9 mouse cellular contexts compared by ENCODE assay signal in the genomic region with DNA sequence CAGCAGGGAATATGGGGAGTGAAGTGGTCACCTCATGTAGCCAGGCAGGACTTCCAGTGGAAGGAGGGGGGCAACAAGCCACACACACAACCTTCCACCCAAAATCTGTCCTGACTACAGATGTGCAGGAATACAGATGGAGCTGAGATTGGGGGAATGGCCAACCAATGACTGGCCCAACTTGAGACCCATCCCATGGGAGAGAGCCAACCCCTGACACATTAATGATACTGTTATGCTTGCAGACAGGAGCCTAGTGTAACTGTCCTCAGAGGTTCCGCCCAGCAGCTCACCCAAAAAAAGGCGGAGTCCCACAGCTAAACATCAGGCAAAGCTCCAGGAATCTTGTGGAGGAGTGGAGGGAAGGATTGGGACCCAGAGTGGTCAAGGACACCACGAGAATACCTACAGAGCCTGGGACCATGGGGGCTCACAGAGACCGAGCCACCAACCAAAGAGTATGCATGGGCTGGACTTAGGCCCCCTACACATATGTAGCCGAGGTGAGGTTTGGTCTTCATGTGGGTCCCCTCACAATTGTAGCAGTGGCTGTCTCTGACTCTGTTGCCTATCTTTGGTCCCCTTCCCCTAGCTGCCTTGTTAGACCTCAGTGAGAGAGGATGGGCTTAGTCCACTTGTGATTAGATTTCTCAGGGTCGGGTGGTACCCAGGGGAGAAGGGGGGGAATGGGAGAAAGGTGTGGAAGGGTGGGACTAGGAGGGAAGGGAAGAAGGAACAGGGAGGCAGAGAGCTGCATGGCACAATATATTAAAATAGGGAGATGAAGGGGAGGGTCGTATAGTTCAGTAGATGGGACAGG. TPM values are rescaled to one million over a fixed set of nuclear protein-coding genes. Genes with fewer than 3 reads are reported as not detected.
DNase-seq lines count a peak whose midpoint lies in the region; ATAC-seq lines count a peak whose summit lies in the region.
"Had no signal": no experiment of that assay in that cellular context is flagged by ENCODE, and none has a peak within 500 bp of the region (broad histone marks: within the 10 kb centered on the region; RNA-seq: fewer than 3 reads in every experiment).

No protein-coding gene starts in this region.

- 63% methylated on average over 7 of the region's 7 CpGs for WGBS in kidney, embryonic 16.5 days
- WGBS in forebrain, embryonic 11.5 days = 68% methylated on average over 7 of the region's 7 CpGs
- WGBS in intestine, embryonic 16.5 days = 61% methylated on average over 7 of the region's 7 CpGs

- no peaks in the 10 kb centered on the region for H3K9me3 ChIP-seq in kidney, embryonic 16.5 days (ENCODE audit: low read length)
- no peaks in the 10 kb centered on the region for H3K9me3 ChIP-seq in forebrain, embryonic 11.5 days (ENCODE audit: control insufficient read depth, low read length)
- H3K9me3 ChIP-seq in intestine, embryonic 16.5 days (ENCODE audit: control insufficient read depth, low read length) = no peaks in the 10 kb centered on the region

- H3K27ac ChIP-seq in kidney, embryonic 16.5 days (ENCODE audit: low read length) = peak overlapping the region; percentile 50; the same call in 1 of the 2 replicates
- H3K27ac ChIP-seq in forebrain, embryonic 11.5 days (ENCODE audit: low read depth, low read length) = no peak overlapping the region
- peak overlapping the region; percentile 28; the same call in 1 of the 2 replicates for H3K27ac ChIP-seq in intestine, embryonic 16.5 days (ENCODE audit: low read length)

- peak overlapping the region; percentile 37; the same call in 1 of the 2 replicates for H3K4me3 ChIP-seq in kidney, embryonic 16.5 days (ENCODE audit: low read length)
- no peak overlapping the region for H3K4me3 ChIP-seq in forebrain, embryonic 11.5 days (ENCODE audit: low read depth, low read length)
- no peak overlapping the region for H3K4me3 ChIP-seq in intestine, embryonic 16.5 days (ENCODE audit: low read length)

- H3K9ac ChIP-seq in kidney, embryonic 16.5 days (replicated peaks; ENCODE audit: low read length) = peak overlapping the region; percentile 53
- H3K9ac ChIP-seq in forebrain, embryonic 11.5 days (ENCODE audit: low read length) = no peak overlapping the region
- H3K9ac ChIP-seq in intestine, embryonic 16.5 days (ENCODE audit: low read depth, low read length) = no peak overlapping the region

- DNase-seq in kidney, adult 18-20 months = no peak
- no peak for DNase-seq in forebrain, embryonic 11.5 days (ENCODE audit: low spot score)
- DNase-seq in naive thymus-derived CD4-positive, alpha-beta T cell, adult 2 months (ENCODE audit: low read depth) = peak; percentile 5
- no peak for DNase-seq in cerebellum, adult 18-20 months
- no peak for DNase-seq in embryo, embryonic 10.5 days (ENCODE audit: low spot score)

- no peaks in the 10 kb centered on the region for H3K36me3 ChIP-seq in kidney, embryonic 16.5 days (ENCODE audit: insufficient read depth, low read length)
- no peaks in the 10 kb centered on the region for H3K36me3 ChIP-seq in forebrain, embryonic 11.5 days (ENCODE audit: control insufficient read depth, insufficient read depth, low read length)
- H3K36me3 ChIP-seq in intestine, embryonic 16.5 days (ENCODE audit: control insufficient read depth, insufficient read depth, low read length) = no peaks in the 10 kb centered on the region
- H3K36me3 ChIP-seq: G1E had no signal

- peak overlapping the region; percentile 58 for H3K4me2 ChIP-seq in kidney, embryonic 16.5 days (replicated peaks; ENCODE audit: low read depth, low read length)
- H3K4me2 ChIP-seq in forebrain, embryonic 11.5 days (ENCODE audit: low read depth, low read length, severe bottlenecking) = peak overlapping the region; percentile 36; the same call in 1 of the 2 replicates
- H3K4me2 ChIP-seq in intestine, embryonic 16.5 days (ENCODE audit: low read depth, low read length) = peak overlapping the region; percentile 41

- H3K4me1 ChIP-seq in kidney, embryonic 16.5 days (ENCODE audit: insufficient read depth, low read length) = peaks cover 7% of the 10 kb centered on the region
- no peaks in the 10 kb centered on the region for H3K4me1 ChIP-seq in forebrain, embryonic 11.5 days (replicated peaks; ENCODE audit: control insufficient read depth, insufficient read depth, low read length)
- no peaks in the 10 kb centered on the region for H3K4me1 ChIP-seq in intestine, embryonic 16.5 days (ENCODE audit: control insufficient read depth, insufficient read depth, low read length)

- no peaks in the 10 kb centered on the region; the same call in 1 of the 2 replicates for H3K27me3 ChIP-seq in kidney, embryonic 16.5 days (ENCODE audit: insufficient read depth, low read length)
- H3K27me3 ChIP-seq in forebrain, embryonic 11.5 days (ENCODE audit: control insufficient read depth, insufficient read depth, low read length) = no peaks in the 10 kb centered on the region; the same call in 1 of the 2 replicates
- no peaks in the 10 kb centered on the region for H3K27me3 ChIP-seq in intestine, embryonic 16.5 days (replicated peaks; ENCODE audit: control insufficient read depth, insufficient read depth, low read length)

- peak; percentile 68 for ATAC-seq in kidney, embryonic 16.5 days (ENCODE audit: low FRiP score, low TSS enrichment)
- no peak for ATAC-seq in forebrain, embryonic 11.5 days (replicated peaks; ENCODE audit: low FRiP score)
- ATAC-seq in intestine, embryonic 16.5 days = no peak
- ATAC-seq in megakaryocyte, adult 5-6 weeks (ENCODE audit: poor library complexity, severe bottlenecking) = no peak

RNA-seq across cellular contexts. Expression of a gene that starts 39.9 kb away (rescaled TPM):
- 0.64 and 0.85 TPM in 2 replicates for polyA plus RNA-seq in kidney, embryonic 16.5 days (2015; fragmentation: Nextera tagmentation; extraction: Ambion mirVana)
- polyA plus RNA-seq in forebrain, embryonic 11.5 days (2014; fragmentation: Nextera tagmentation; extraction: Ambion mirVana) = 0.98 and 1.9 TPM in 2 replicates
- polyA plus RNA-seq in intestine, embryonic 16.5 days (2015; fragmentation: Nextera tagmentation; extraction: Ambion mirVana) = 0.28 and 0.34 TPM in 2 replicates
- not detected in 2 replicates for total RNA-seq in megakaryocyte, adult 5-6 weeks (2015)
- total RNA-seq in megakaryocyte, adult 5-6 weeks (2017) = not detected in 2 replicates

RNA-seq across cellular contexts. Expression of a gene that starts 40.2 kb away (rescaled TPM):
- polyA plus RNA-seq in kidney, embryonic 16.5 days (2015; fragmentation: Nextera tagmentation; extraction: Ambion mirVana) = 18.1 TPM in 2 replicates
- polyA plus RNA-seq in forebrain, embryonic 11.5 days (2014; fragmentation: Nextera tagmentation; extraction: Ambion mirVana) = 6.5 and 7.4 TPM in 2 replicates
- 4.2 and 4.7 TPM in 2 replicates for polyA plus RNA-seq in intestine, embryonic 16.5 days (2015; fragmentation: Nextera tagmentation; extraction: Ambion mirVana)
- total RNA-seq in megakaryocyte, adult 5-6 weeks (2015) = 0.62 and 0.75 TPM in 2 replicates
- 0.16 and 0.48 TPM in 2 replicates for total RNA-seq in megakaryocyte, adult 5-6 weeks (2017)
- polyA plus RNA-seq: G1E had no signal
